Mouse (Mus musculus): ENCODE measurements around the gene Smc6. TPM values are rescaled to one million over a fixed set of nuclear protein-coding genes. Genes with fewer than 3 reads are reported as not detected.

The Smc6 gene
- polyA plus RNA-seq, 1 experiment from 2014 or later: 112 TPM

GRCm38 (mm10) chr12:11306753-11307645 lies 41.3 kb downstream of the Smc6 start:
- Histone ChIP-seq H3K36me3 (peaks cover 71% of the 10 kb centered on the region), H3K4me2 (no peak overlapping the region), H3K27ac (replicated peaks) (no peak overlapping the region), H3K4me1 (replicated peaks) (no peaks in the 10 kb centered on the region), H3K9me3 (no peaks in the 10 kb centered on the region), H3K27me3 (no peaks in the 10 kb centered on the region), H3K4me3 (no peak overlapping the region), H3K9ac (no peak overlapping the region)
- 92% methylated on average over 8 of the region's 8 CpGs for WGBS
- ATAC-seq (ENCODE audit: low read depth): no peak

- peaks cover 54% of the 10 kb centered on the region for H3K36me3 ChIP-seq
- H3K4me1 ChIP-seq (replicated peaks): no peaks in the 10 kb centered on the region
- WGBS: 95% methylated on average over 2 of the region's 2 CpGs
- H3K27me3 ChIP-seq: no peaks in the 10 kb centered on the region
- no peaks in the 10 kb centered on the region for H3K9me3 ChIP-seq
- no peak overlapping the region for H3K4me3 ChIP-seq
- no peak for ATAC-seq (ENCODE audit: low read depth)
- H3K4me2 ChIP-seq: no peak overlapping the region
- no peak overlapping the region for H3K9ac ChIP-seq
- H3K27ac ChIP-seq (replicated peaks): no peak overlapping the region
Measured at GRCm38 (mm10) chr12:11311106-11311505, 45.4 kb downstream of the Smc6 start.

DNA sequence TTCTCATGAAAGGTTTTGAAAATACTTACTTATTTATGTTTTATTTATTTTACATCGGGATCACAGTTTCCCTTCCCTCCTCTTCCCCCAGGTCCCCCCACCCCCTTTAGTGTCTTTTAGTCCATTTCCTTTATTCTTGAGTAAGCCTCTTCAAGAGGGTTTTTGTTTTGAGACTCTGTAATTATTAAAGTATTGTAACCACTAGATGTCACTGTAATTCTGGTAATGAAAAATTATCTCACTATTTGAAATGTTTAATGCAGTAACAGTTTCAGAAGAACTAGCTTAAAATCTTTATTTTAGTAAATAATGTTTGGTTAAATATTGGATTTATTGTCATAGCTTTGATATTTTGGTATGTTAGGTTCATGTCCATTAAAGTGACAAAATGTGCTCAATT lies 48.2 kb downstream of the Smc6 start:
- Histone ChIP-seq H3K36me3 (peaks cover 49% of the 10 kb centered on the region), H3K27me3 (no peaks in the 10 kb centered on the region), H3K4me1 (replicated peaks) (no peaks in the 10 kb centered on the region), H3K9ac (no peak overlapping the region), H3K9me3 (no peaks in the 10 kb centered on the region), H3K27ac (replicated peaks) (no peak overlapping the region), H3K4me3 (no peak overlapping the region), H3K4me2 (no peak overlapping the region)
- WGBS: 79% methylated on average over 1 of the region's 1 CpGs
- ATAC-seq (ENCODE audit: low read depth): no peak

GRCm38 (mm10) chr12:11317671-11318070 lies 52.0 kb downstream of the Smc6 start:
- WGBS: 58% methylated on average over 6 of the region's 6 CpGs
- Histone ChIP-seq H3K4me2 (no peak overlapping the region), H3K4me3 (no peak overlapping the region), H3K9me3 (no peaks in the 10 kb centered on the region), H3K27me3 (no peaks in the 10 kb centered on the region), H3K4me1 (replicated peaks) (no peaks in the 10 kb centered on the region), H3K27ac (replicated peaks) (no peak overlapping the region), H3K36me3 (peaks cover 37% of the 10 kb centered on the region), H3K9ac (no peak overlapping the region)
- ATAC-seq (ENCODE audit: low read depth): no peak

GRCm38 (mm10) chr12:11324480-11324879 lies 58.8 kb downstream of the Smc6 start:
- H3K27me3 ChIP-seq: no peaks in the 10 kb centered on the region
- no peaks in the 10 kb centered on the region for H3K36me3 ChIP-seq
- H3K27ac ChIP-seq (replicated peaks): no peak overlapping the region
- H3K4me1 ChIP-seq (replicated peaks): no peaks in the 10 kb centered on the region
- 71% methylated on average over 4 of the region's 4 CpGs for WGBS
- H3K9me3 ChIP-seq: no peaks in the 10 kb centered on the region
- no peak overlapping the region for H3K4me2 ChIP-seq
- no peak overlapping the region for H3K9ac ChIP-seq
- no peak overlapping the region for H3K4me3 ChIP-seq
- ATAC-seq (ENCODE audit: low read depth): no peak

- no peak overlapping the region for H3K9ac ChIP-seq
- H3K4me2 ChIP-seq: no peak overlapping the region
- WGBS: 85% methylated on average over 3 of the region's 3 CpGs
- no peak overlapping the region for H3K4me3 ChIP-seq
- H3K27me3 ChIP-seq: no peaks in the 10 kb centered on the region
- no peak for ATAC-seq (ENCODE audit: low read depth)
- H3K9me3 ChIP-seq: no peaks in the 10 kb centered on the region
- no peaks in the 10 kb centered on the region for H3K36me3 ChIP-seq
- H3K27ac ChIP-seq (replicated peaks): no peak overlapping the region
- no peaks in the 10 kb centered on the region for H3K4me1 ChIP-seq (replicated peaks)
Measured at GRCm38 (mm10) chr12:11326483-11326882, 60.8 kb downstream of the Smc6 start.

- H3K4me3 ChIP-seq: no peak overlapping the region
- H3K9me3 ChIP-seq: no peaks in the 10 kb centered on the region
- H3K27me3 ChIP-seq: no peaks in the 10 kb centered on the region
- H3K27ac ChIP-seq (replicated peaks): no peak overlapping the region
- H3K4me2 ChIP-seq: no peak overlapping the region
- ATAC-seq (ENCODE audit: low read depth): no peak
- H3K36me3 ChIP-seq: no peaks in the 10 kb centered on the region
- no peak overlapping the region for H3K9ac ChIP-seq
- no peaks in the 10 kb centered on the region for H3K4me1 ChIP-seq (replicated peaks)
- WGBS: 44% methylated on average over 4 of the region's 4 CpGs
Measured at GRCm38 (mm10) chr12:11336845-11337244, 71.2 kb downstream of the Smc6 start.

- Histone ChIP-seq H3K4me2 (no peak overlapping the region), H3K9ac (no peak overlapping the region), H3K4me3 (no peak overlapping the region), H3K36me3 (no peaks in the 10 kb centered on the region), H3K27ac (replicated peaks) (no peak overlapping the region), H3K27me3 (no peaks in the 10 kb centered on the region), H3K9me3 (no peaks in the 10 kb centered on the region), H3K4me1 (replicated peaks) (no peaks in the 10 kb centered on the region)
- 89% methylated on average over 2 of the region's 2 CpGs for WGBS
- no peak for ATAC-seq (ENCODE audit: low read depth)
Measured at GRCm38 (mm10) chr12:11338251-11338650, 72.6 kb downstream of the Smc6 start.

DNA sequence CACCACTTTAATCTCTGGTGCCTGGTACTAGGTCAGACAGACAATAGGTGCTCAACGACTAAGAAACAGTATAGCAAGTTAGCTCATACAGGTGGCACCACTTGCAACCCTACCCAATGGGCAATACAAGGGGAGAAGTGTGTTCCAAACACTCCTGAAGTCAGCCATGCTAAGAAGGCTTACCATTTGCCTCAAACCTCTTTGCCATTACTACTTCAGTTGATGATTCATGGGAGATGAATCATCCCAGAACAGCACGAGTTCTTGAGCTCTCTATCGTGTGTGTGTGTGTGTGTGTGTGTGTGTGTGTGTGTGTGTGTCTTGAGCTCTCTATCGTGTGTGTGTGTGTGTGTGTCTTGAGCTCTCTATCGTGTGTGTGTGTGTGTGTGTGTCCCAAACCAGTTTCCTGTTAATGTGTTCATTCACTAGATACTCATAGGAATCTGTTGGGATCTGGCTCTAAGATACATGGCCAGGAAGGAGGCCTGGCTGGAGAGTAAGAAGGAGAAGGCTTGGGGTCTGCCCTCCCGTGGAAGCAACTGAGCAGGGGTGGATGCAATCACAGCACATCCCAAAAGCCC lies 76.4 kb downstream of the Smc6 start:
- no peak overlapping the region for H3K9ac ChIP-seq
- H3K9me3 ChIP-seq: no peaks in the 10 kb centered on the region
- H3K4me3 ChIP-seq: no peak overlapping the region
- no peak for ATAC-seq (ENCODE audit: low read depth)
- no peak overlapping the region for H3K4me2 ChIP-seq
- H3K4me1 ChIP-seq (replicated peaks): no peaks in the 10 kb centered on the region
- H3K27me3 ChIP-seq: no peaks in the 10 kb centered on the region
- WGBS: 77% methylated on average over 6 of the region's 6 CpGs
- no peak overlapping the region for H3K27ac ChIP-seq (replicated peaks)
- no peaks in the 10 kb centered on the region for H3K36me3 ChIP-seq

DNA sequence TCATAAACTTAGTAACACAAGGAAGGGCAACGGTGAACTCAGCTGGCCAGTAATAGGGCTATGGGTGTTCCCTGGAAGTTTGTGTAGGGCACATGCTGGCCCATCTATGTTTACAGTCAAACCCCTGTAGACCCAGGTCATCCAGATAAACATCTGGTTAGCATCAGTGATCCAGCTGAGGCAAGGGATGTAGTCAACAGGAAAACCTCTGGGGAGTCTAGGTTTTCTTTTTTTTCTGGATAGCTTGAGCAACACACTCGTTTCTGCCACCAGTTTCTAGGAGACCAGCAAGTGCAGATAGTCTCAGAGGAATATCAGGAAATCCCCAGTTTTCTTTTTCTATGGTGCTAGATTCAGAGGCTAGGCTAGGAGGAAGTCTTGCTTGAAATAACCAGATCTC lies 80.3 kb downstream of the Smc6 start:
- 51% methylated on average over 2 of the region's 2 CpGs for WGBS
- no peak overlapping the region for H3K4me3 ChIP-seq
- H3K4me1 ChIP-seq (replicated peaks): peaks cover 5% of the 10 kb centered on the region; the same call in 1 of the 2 replicates
- ATAC-seq (ENCODE audit: low read depth): no peak
- no peaks in the 10 kb centered on the region for H3K27me3 ChIP-seq
- no peak overlapping the region for H3K27ac ChIP-seq (replicated peaks)
- H3K4me2 ChIP-seq: no peak overlapping the region
- no peak overlapping the region for H3K9ac ChIP-seq
- no peaks in the 10 kb centered on the region for H3K36me3 ChIP-seq
- no peaks in the 10 kb centered on the region for H3K9me3 ChIP-seq

- H3K4me2 ChIP-seq: no peak overlapping the region
- H3K9ac ChIP-seq: no peak overlapping the region
- H3K4me1 ChIP-seq (replicated peaks): peaks cover 5% of the 10 kb centered on the region; the same call in 1 of the 2 replicates
- H3K9me3 ChIP-seq: no peaks in the 10 kb centered on the region
- H3K4me3 ChIP-seq: no peak overlapping the region
- no peaks in the 10 kb centered on the region for H3K36me3 ChIP-seq
- WGBS: 0% methylated on average over 1 of the region's 1 CpGs
- ATAC-seq (ENCODE audit: low read depth): no peak
- no peaks in the 10 kb centered on the region for H3K27me3 ChIP-seq
- H3K27ac ChIP-seq (replicated peaks): no peak overlapping the region
Measured at GRCm38 (mm10) chr12:11348423-11348822, 82.7 kb downstream of the Smc6 start.

GRCm38 (mm10) chr12:11349870-11350269 lies 84.2 kb downstream of the Smc6 start:
- peaks cover 5% of the 10 kb centered on the region; the same call in 1 of the 2 replicates for H3K4me1 ChIP-seq (replicated peaks)
- no peaks in the 10 kb centered on the region for H3K27me3 ChIP-seq
- 53% methylated on average over 5 of the region's 5 CpGs for WGBS
- H3K36me3 ChIP-seq: no peaks in the 10 kb centered on the region
- no peak for ATAC-seq (ENCODE audit: low read depth)
- no peak overlapping the region for H3K4me2 ChIP-seq
- no peak overlapping the region for H3K9ac ChIP-seq
- H3K9me3 ChIP-seq: no peaks in the 10 kb centered on the region
- H3K4me3 ChIP-seq: no peak overlapping the region
- H3K27ac ChIP-seq (replicated peaks): no peak overlapping the region

Measured in neural tube, embryonic 13.5 days (tissue).